Mouse (Mus musculus): ENCODE data around the gene Ddx6. TPM values are rescaled to one million over a fixed set of nuclear protein-coding genes. Genes with fewer than 3 reads are reported as not detected.

Gene Ddx6
- 157 and 168 TPM in 2 replicates for polyA plus RNA-seq (2012; ENCODE audit: insufficient read depth, insufficient read length, low replicate concordance, missing spikeins)

- peaks cover 8% of the 10 kb centered on the region; the same call in 1 of the 2 replicates for H3K4me1 ChIP-seq (ENCODE audit: control insufficient read depth, insufficient read depth, low read length)
- 1% methylated on average over 80 of the region's 80 CpGs for WGBS
- TF ChIP-seq POLR2A (IDR thresholded peaks at IDR 0.05; ENCODE audit: insufficient read depth, low read depth, low read length) (no peak), CTCF (IDR thresholded peaks at IDR 0.05; ENCODE audit: insufficient read depth, low read depth, low read length) (no peak)
- peak within 1 kb of the TSS; percentile 98 for H3K27ac ChIP-seq (ENCODE audit: insufficient read depth, low read depth, low read length)
- H3K4me3 ChIP-seq (ENCODE audit: insufficient read depth, low read depth, low read length) = peak within 1 kb of the TSS; percentile 67
These were observed at the start of gene Ddx6 for GRCm38 (mm10) chr9:44604779-44605615. Gene Ddx6 (plus strand): TSS chr9:44604892.

DNA sequence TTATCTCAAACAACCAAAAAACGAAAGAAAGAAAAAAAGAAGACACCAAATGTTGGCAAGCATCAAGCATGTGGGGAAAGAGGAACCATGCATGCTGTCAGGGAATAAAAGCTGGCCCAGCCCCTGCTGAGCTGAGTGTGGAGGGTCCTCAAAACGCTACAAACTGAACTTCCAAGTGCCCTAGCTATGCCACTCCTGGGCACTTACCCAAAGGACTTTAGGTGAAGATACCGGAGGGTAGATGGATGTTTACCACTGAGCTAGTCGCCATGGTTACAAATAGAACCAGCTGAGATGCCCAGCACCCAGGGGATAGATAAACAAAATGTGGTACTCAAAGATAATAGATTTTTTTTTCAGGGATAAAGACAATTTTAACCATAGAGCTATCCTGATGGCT lies 43.1 kb upstream of the Ddx6 start, which contains the start of gene Cxcr5:
TSS of gene Cxcr5 (minus strand) at position 281 of the 400 bp plus-strand sequence.
- no peak within 1 kb of the TSS for H3K27ac ChIP-seq (ENCODE audit: insufficient read depth, low read depth, low read length)
- 0 out of 2 replicates have a peak, but pooled peaks cover 5% of the 10 kb centered on the region for H3K4me1 ChIP-seq (ENCODE audit: control insufficient read depth, insufficient read depth, low read length)
- no peak within 1 kb of the TSS for H3K4me3 ChIP-seq (ENCODE audit: insufficient read depth, low read depth, low read length)
- TF ChIP-seq POLR2A (IDR thresholded peaks at IDR 0.05; ENCODE audit: insufficient read depth, low read depth, low read length) = no peak
- no peak for TF ChIP-seq CTCF (IDR thresholded peaks at IDR 0.05; ENCODE audit: insufficient read depth, low read depth, low read length)
- WGBS = 62% methylated on average over 4 of the region's 4 CpGs

DNA sequence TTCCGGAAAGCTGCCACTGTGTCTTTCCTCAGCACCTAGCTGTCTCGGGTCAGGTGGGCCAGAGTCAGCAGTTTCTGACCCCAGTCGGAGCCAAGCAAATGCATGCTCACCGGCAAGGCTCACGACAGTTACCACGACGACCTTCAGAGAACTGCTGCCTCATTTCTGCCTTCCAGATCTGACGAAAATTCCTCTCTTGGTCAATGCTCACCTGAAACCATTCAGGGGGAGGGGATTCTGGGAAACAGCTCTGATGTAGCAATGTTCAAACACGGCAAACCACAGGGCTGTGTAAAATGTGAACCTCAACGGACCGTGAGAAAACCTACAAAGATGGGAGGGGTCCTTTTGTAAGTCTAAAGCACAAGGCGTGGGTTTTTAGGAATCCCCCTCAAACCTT lies 41.8 kb upstream of the Ddx6 start:
- H3K27ac ChIP-seq (ENCODE audit: insufficient read depth, low read depth, low read length) = no peak overlapping the region
- H3K4me1 ChIP-seq (ENCODE audit: control insufficient read depth, insufficient read depth, low read length) = 0 out of 2 replicates have a peak, but pooled peaks cover 5% of the 10 kb centered on the region
- H3K4me3 ChIP-seq (ENCODE audit: insufficient read depth, low read depth, low read length) = no peak overlapping the region
- 78% methylated on average over 12 of the region's 12 CpGs for WGBS
- TF ChIP-seq CTCF (IDR thresholded peaks at IDR 0.05; ENCODE audit: insufficient read depth, low read depth, low read length) (no peak), POLR2A (IDR thresholded peaks at IDR 0.05; ENCODE audit: insufficient read depth, low read depth, low read length) (no peak)

DNA sequence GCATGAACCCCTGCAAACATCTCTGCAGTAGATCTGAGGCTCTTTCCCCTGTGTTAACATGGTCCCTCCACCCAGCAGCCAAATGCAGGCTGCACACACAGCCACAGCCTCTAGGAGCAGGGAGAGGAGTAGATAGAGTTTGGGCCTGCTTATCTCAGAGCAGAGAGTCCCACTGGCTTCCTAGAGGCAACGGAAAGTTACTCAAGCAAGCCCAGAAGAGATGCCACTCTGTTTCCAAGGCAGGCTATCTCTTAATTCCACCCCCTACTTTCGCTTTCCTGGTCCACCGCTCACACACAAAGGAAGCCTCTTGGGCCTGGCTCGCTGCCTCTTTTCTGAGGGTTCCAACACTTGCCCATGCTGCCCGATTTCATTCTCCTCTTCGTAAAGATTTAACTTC lies 39.3 kb upstream of the Ddx6 start:
- no peak for TF ChIP-seq POLR2A (IDR thresholded peaks at IDR 0.05; ENCODE audit: insufficient read depth, low read depth, low read length)
- TF ChIP-seq CTCF (IDR thresholded peaks at IDR 0.05; ENCODE audit: insufficient read depth, low read depth, low read length) = no peak
- Histone ChIP-seq H3K27ac (ENCODE audit: insufficient read depth, low read depth, low read length) (no peak overlapping the region), H3K4me1 (ENCODE audit: control insufficient read depth, insufficient read depth, low read length) (0 out of 2 replicates have a peak, but pooled peaks cover 5% of the 10 kb centered on the region), H3K4me3 (ENCODE audit: insufficient read depth, low read depth, low read length) (no peak overlapping the region)
- WGBS = 53% methylated on average over 6 of the region's 6 CpGs

GRCm38 (mm10) chr9:44567338-44568082 lies 37.2 kb upstream of the Ddx6 start:
- H3K27ac ChIP-seq (ENCODE audit: insufficient read depth, low read depth, low read length) = no peak overlapping the region
- 78% methylated on average over 9 of the region's 9 CpGs for WGBS
- H3K4me3 ChIP-seq (ENCODE audit: insufficient read depth, low read depth, low read length) = no peak overlapping the region
- TF ChIP-seq POLR2A (IDR thresholded peaks at IDR 0.05; ENCODE audit: insufficient read depth, low read depth, low read length) (no peak), CTCF (IDR thresholded peaks at IDR 0.05; ENCODE audit: insufficient read depth, low read depth, low read length) (no peak)
- H3K4me1 ChIP-seq (ENCODE audit: control insufficient read depth, insufficient read depth, low read length) = 0 out of 2 replicates have a peak, but pooled peaks cover 5% of the 10 kb centered on the region

DNA sequence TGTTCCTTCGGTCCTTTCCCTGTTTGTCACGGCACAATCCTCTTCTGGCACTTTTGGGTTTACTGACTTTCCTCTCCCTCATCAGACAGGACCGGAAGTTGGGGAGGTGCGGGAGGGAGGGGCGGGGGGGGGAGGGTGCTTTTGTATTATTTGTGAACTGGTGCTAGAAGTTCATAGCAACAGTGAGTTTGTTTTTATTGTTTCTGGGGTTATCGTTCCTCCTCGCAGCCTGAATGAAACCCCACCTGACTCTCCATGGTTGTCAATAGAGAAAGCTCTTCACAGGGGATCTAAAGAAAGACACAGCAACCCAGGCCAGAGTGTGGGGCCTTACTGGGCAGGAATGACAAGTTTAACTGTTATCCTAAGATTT lies 36.6 kb upstream of the Ddx6 start:
- Histone ChIP-seq H3K4me3 (ENCODE audit: insufficient read depth, low read depth, low read length) (no peak overlapping the region), H3K27ac (ENCODE audit: insufficient read depth, low read depth, low read length) (no peak overlapping the region), H3K4me1 (ENCODE audit: control insufficient read depth, insufficient read depth, low read length) (0 out of 2 replicates have a peak, but pooled peaks cover 5% of the 10 kb centered on the region)
- 52% methylated on average over 7 of the region's 7 CpGs for WGBS
- no peak for TF ChIP-seq CTCF (IDR thresholded peaks at IDR 0.05; ENCODE audit: insufficient read depth, low read depth, low read length)
- no peak for TF ChIP-seq POLR2A (IDR thresholded peaks at IDR 0.05; ENCODE audit: insufficient read depth, low read depth, low read length)

GRCm38 (mm10) chr9:44570939-44571382 lies 33.7 kb upstream of the Ddx6 start:
- TF ChIP-seq POLR2A (IDR thresholded peaks at IDR 0.05; ENCODE audit: insufficient read depth, low read depth, low read length) (no peak), CTCF (IDR thresholded peaks at IDR 0.05; ENCODE audit: insufficient read depth, low read depth, low read length) (no peak)
- no peaks in the 10 kb centered on the region for H3K4me1 ChIP-seq (ENCODE audit: control insufficient read depth, insufficient read depth, low read length)
- H3K4me3 ChIP-seq (ENCODE audit: insufficient read depth, low read depth, low read length) = no peak overlapping the region
- 87% methylated on average over 12 of the region's 12 CpGs for WGBS
- H3K27ac ChIP-seq (ENCODE audit: insufficient read depth, low read depth, low read length) = no peak overlapping the region

- no peak for TF ChIP-seq POLR2A (IDR thresholded peaks at IDR 0.05; ENCODE audit: insufficient read depth, low read depth, low read length)
- no peak for TF ChIP-seq CTCF (IDR thresholded peaks at IDR 0.05; ENCODE audit: insufficient read depth, low read depth, low read length)
- H3K27ac ChIP-seq (ENCODE audit: insufficient read depth, low read depth, low read length) = no peak overlapping the region
- H3K4me3 ChIP-seq (ENCODE audit: insufficient read depth, low read depth, low read length) = no peak overlapping the region
- 86% methylated on average over 4 of the region's 4 CpGs for WGBS
- H3K4me1 ChIP-seq (ENCODE audit: control insufficient read depth, insufficient read depth, low read length) = no peaks in the 10 kb centered on the region
These were observed 31.4 kb upstream of the Ddx6 start for GRCm38 (mm10) chr9:44573306-44573705.
